Mouse (Mus musculus) gastrocnemius, postnatal 36 days (tissue): ENCODE results near the gene Gpi1. TPM values are rescaled to one million over a fixed set of nuclear protein-coding genes. Genes with fewer than 3 reads are reported as not detected.
A peak's percentile ranks its signal among the peaks of the same experiment; 100 is the strongest.
"Not testable (repeated sequence)": the region's sequence is repeated elsewhere in the genome, so short reads cannot be mapped to it uniquely, and the experiment has no call there.

Source experiments
- DNase-seq, 2 experiments: peaks; one replicate each; pipeline ENCODE4 v3.0.0; 2022
- intact Hi-C: fragments of 180-260 bp; cut with DNase I; formaldehyde crosslinking; loops from one replicate; pipeline ENCODE4 v1.15.1; 2025
- total RNA-seq, 2 experiments: library from RNA; stranded (reverse); gene quantifications; 2 replicates each; pipeline ENCODE4 v1.2.3; 2021

The Gpi1 gene
- total RNA-seq, 2 experiments from 2014 or later = 1,148 to 1,175 TPM

DNA sequence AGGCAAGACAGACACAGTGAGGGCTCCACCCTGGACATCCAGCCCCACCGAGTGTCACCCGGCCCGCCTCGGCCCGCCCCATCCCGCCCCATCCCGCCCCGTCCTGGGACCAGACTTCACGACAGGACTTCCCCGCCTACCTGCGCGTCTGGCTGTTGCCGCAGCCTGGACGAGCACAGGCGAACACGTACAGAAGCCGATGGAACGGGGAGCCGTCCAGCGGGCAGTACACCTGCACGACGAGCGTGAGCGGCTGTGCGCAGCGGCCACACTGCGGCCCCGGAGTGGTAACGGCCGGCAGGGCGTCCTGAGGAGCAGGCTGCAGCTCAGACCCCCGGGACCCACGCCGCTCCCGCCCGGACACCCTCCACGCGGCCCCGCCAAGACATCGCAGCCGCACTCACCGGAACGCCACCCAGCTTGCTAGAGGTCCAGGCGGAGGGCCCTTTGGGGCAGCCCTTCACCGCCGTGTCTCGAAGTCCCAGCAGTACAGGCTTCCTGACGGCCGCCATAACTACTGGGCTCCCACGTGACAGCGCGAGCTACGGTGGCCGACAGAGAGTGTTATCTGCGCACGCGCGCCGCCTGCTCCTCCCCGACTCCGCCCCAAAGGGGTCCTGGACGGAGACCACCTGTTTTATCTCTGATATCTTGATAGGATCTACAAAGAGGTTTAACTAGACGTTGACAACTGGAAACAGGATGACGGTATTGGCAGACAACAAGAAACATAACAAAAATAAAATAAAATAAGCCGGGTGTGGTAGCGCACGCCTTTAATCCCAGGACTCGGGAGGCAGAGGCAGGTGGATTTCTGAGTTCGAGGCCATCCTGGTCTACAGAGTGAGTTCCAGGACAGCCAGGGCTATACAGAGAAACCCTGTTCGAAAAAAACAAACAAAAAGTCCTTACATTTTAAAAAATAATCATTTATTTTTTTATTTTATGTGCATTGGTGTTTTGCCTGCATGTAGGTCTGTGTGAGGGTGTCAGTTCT is 33.7 kb downstream of the Gpi1 start, which contains the start of gene Pdcd2l:
Pdcd2l (minus strand) TSS at position 530 of the 997 bp plus-strand sequence.
- peak; percentile 87 to 88 for DNase-seq
- intact Hi-C loops = no loop called here

GRCm38 (mm10) chr7:34195632-34196031 is 34.5 kb downstream of the Gpi1 start:
- intact Hi-C loops = no loop called here
- DNase-seq = no peak

DNA sequence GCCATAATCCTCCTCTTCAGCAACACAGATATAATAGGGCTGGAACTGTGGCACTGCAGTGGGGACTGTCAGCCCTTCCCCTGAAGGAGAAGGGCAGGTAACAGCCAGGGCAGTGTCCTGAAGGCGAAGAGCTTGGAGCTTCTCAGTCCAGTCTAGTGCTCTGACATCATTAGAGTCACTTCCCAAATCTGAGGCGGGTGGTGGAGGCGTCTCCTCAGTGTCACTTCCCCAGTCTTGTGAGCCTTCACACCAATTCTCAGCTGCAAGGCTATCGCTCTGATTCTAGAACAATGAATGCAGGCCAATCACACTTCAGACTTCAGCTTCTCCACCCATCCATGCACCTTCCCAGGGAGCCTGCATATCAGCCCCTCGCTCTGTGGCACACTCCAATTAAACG is 37.3 kb downstream of the Gpi1 start:
- DNase-seq = no peak
- intact Hi-C loops = no loop called here

GRCm38 (mm10) chr7:34189376-34189989 is 40.7 kb downstream of the Gpi1 start:
- intact Hi-C loops = no loop called here
- no peak for DNase-seq

GRCm38 (mm10) chr7:34183794-34184193 is 46.3 kb downstream of the Gpi1 start:
- DNase-seq = no peak
- intact Hi-C loops = no loop called here

DNA sequence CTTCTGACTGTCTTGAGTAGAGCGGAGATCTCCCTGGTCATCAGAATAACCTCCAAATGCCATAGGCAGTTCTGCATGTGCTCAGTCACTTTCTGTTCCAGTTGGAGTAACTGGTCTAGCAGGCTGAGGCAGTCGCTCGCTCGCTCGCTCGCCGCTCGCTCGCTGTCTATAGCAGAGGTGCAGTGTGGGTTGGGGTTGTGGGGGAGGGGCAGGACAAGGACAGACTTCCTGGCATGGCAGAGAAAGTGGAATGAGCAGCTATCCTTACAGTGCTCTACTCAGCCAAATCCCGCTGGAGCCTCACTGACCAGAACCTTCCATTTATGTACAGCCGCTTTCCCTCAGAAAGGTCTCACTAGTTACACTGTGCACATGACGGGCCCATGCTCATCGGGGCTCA is 46.8 kb downstream of the Gpi1 start:
- intact Hi-C loops = no loop called here
- no peak for DNase-seq

DNA sequence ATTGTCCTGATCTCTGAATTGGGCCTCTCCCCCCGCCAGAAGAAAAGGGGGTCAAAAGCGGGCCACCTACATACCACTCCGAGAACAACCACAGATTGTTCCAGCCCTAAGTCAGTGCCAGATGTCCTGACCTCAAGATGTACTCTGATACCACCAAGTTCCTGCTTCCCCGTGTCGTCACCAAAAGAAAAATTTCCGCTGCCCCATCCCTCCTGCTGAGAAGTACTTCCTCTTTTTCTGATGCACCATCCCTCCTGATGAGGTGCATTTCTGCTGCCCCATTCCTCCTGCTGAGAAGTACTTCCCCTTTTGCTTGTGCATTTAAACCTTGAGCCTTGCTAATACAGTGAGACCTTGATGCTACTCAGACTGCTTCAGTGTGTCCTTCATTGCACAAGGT is 53.9 kb downstream of the Gpi1 start:
- DNase-seq, intact Hi-C loops: not testable (repeated sequence)

GRCm38 (mm10) chr7:34172251-34172650 is 57.9 kb downstream of the Gpi1 start:
- intact Hi-C loops = no loop called here
- no peak for DNase-seq

DNA sequence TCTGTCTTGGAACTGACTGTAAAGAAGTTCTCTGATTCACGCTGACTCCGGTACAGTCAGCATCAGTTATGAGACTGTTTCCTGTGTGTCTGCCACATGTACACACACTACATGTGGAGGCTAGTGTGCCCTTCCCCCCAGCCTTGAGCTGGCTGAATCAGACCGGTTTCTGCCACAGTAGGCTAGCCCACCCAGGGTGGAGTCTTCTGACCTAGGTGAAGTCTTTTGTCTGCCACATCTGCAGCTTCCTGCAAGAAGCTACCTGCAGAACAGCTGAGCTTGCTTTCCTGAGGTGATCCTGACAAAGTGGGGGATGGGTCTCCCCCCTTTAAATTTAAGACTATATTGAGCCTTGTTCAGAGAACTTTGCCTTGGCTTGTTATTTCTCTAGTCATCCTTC is 60.7 kb downstream of the Gpi1 start, which contains the start of gene Uba2:
Uba2 (minus strand) TSS at position 146 of the 400 bp plus-strand sequence.
- DNase-seq = no peak
- intact Hi-C loops = no loop called here

DNA sequence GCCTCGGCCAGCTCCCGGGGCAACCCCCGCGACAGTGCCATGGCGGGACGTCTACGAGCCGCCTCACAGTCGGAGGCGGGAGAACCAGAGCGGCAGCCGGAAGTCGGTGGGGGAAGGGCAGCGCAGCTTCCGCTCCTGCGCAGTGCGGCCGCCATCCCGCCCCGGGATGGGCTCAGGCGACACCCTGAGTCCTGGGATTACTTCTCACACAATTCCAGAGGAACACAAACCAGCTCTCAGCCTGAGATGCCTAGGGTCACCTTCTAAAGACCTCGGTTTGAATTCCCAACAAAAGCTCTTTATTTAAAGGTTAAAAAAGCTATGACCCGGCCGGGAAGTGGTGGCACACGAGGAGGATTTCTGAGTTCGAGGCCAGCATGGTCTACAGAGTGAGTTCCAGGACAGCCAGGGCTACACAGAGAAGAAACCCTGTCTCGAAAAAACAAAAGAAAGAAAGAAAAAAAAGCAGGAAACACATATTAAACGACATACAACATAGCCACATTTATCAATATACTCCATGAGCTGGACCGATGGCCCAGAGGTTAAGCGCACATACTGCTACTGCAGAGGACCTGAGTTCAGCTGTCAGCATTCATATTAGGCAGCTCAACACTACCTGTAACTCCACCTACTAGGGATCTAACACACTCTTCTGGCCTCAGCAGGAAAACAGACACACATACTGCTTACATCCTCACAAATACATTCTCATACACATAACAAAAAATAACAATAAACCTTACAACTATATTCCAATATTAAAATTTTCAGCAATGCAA is 61.5 kb downstream of the Gpi1 start:
- peak; percentile 86 to 95 for DNase-seq
- intact Hi-C loops = no loop called here

- peak in 1 of 2 experiments; percentile 40 for DNase-seq
- intact Hi-C loops = no loop called here
Measured at GRCm38 (mm10) chr7:34167766-34168469, 62.2 kb downstream of the Gpi1 start.

GRCm38 (mm10) chr7:34166850-34167249 is 63.3 kb downstream of the Gpi1 start:
- intact Hi-C loops = no loop called here
- no peak for DNase-seq

DNA sequence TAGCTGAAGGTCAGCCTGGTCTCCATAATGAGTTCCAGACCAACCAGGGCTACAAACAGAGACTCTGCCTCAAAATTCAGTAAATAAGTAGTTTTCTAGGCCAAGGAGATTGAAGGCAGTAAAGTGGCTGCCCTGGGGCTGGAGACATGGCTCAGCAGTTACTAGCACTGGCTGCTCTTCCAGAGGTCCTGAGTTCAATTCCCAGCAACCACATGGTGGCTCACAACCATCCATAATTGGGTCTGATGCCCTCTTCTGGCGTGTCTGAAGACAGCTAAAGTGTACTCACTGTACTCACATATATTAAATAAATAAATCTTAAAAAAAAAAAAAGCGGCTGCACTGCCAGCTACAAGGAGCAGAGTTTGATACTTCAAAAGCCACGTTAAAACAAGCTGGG is 64.1 kb downstream of the Gpi1 start:
- intact Hi-C loops = no loop called here
- no peak for DNase-seq

DNA sequence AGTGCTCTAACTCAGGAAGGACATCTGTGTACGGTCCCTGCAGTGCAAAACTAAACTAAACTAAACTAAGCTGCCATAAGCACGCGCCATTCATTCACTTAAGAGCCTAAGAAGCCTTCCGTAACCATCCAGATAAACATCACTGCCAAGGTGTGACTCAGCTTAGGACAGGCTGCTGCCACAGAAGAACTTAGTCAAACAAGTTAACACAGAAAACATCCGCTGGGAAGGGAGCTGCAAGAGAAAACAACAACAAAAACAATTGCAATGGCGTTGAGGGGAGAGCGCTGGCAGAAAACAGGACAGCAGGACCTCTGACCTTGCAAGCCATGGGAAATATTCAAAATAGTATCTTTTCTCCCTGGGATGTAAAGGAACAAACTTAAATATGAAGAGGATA is 65.5 kb downstream of the Gpi1 start:
- intact Hi-C loops = no loop called here
- DNase-seq = no peak

DNA sequence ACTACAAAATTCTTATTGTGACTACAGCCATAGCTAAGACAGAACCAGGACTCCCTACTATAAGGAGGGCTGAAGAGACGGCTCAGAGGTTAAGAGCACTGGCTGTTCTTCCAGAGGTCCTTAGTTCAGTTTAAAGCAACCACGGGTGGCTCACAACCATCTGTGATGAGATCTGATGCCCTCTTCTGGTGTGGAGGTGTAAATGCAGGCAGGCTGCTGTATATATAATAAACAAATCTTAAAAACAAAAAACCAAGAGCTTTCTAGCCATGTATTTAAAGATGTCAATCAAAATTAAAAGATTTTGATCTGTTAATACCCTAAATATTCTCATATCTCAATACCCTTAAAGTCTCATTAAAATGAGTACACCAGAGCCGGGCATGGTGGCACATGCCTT is 71.0 kb downstream of the Gpi1 start:
- no peak for DNase-seq
- intact Hi-C loops = no loop called here

DNA sequence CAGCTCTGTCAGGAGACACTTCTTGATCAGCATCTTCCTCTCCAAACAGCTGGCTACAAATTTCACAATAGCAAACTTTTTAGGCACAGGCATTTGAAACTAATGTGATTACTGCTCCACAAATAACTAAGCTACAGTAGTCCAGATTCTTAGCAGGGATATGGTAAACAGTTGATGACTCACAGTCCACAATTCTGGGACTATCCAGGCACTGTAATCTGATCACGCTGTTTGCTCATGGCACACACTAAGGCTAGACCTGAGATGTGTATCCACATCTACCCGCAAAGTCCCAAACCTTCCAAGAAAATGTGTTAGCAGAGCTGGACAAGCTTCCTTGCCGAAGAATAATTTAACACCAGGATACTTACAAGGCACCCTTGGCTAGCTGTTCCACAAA is 72.1 kb downstream of the Gpi1 start:
- intact Hi-C loops = no loop called here

More for the DNA sequence above, 72.1 kb downstream of the Gpi1 start:
- no peak for DNase-seq
